Mouse (Mus musculus) ES-E14 (cell line): ENCODE data around the gene Nlrc5.

Experiments used
- CHD2 ChIP-seq: IDR thresholded peaks from 2 replicates; pipeline ENCODE4 v1.6.1; 2014; ENCODE audit warnings: mild to moderate bottlenecking, low read depth, low read length, inconsistent platforms
- HCFC1 ChIP-seq: IDR thresholded peaks from 2 replicates; pipeline ENCODE4 v1.6.1; 2012; ENCODE audit warnings: low read length, inconsistent platforms, borderline replicate concordance; ENCODE audit not compliant: insufficient read depth
- MAFK ChIP-seq: IDR thresholded peaks from 2 replicates; pipeline ENCODE4 v1.6.1; 2014; ENCODE audit warnings: mild to moderate bottlenecking, low read depth, low read length, inconsistent platforms; ENCODE audit not compliant: insufficient read depth
- ZC3H11A ChIP-seq: IDR thresholded peaks from 2 replicates; pipeline ENCODE4 v1.6.1; 2012; ENCODE audit warnings: low read depth, mild to moderate bottlenecking, inconsistent platforms, low read length, borderline replicate concordance
- ZNF384 ChIP-seq: IDR thresholded peaks from 2 replicates; pipeline ENCODE4 v1.6.1; 2012; ENCODE audit warnings: low read depth, low read length, inconsistent platforms

DNA sequence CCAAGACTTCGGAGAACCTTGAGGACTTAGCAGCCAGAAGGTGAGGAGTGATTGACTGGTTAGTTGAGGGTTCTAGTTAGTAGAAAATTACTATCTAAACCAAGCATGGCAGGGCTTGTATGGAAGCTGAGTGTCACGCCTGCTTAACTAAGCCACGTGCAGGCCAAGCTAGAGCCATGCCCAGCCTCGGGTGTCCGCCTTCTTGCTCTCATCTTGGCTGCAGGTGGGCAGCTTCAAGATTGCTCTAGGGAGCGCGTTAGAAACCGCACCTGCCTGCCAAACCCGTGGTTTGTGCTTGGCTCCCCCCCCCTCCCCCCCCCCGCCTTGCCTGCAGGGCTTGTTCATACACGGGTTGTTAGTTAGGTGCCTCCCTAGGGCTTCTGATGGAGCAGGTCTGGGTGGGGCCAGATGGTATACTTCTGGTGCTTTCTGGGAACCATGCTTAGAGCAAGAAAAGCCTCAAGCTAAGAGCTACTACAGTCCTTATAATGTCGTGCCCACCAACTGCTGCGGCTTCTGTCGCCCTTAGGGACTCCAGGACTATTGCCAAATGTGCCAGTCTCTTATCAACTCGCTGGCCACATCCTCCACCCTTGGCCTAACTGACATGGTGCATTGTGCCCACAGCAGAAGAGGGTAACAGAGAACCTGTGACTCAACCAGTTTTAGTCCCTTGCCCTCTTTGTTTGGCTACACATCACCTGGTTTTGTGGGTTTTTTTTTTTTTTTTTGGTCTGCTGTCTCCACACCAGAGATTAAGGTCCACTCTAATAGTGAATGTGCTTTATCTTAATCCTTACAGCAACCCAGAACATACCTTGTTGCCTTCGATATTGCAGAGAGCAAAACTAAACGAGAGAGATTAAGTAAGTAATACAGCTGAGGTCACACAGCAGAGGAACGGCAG lies 107.0 kb downstream of the Nlrc5 start:
- TF ChIP-seq HCFC1, result no peak
- TF ChIP-seq ZC3H11A, result no peak
- no peak for TF ChIP-seq MAFK
- no peak for TF ChIP-seq CHD2
- no peak for TF ChIP-seq ZNF384
